Mouse (Mus musculus): ENCODE measurements around the gene Fbln2.

DNA sequence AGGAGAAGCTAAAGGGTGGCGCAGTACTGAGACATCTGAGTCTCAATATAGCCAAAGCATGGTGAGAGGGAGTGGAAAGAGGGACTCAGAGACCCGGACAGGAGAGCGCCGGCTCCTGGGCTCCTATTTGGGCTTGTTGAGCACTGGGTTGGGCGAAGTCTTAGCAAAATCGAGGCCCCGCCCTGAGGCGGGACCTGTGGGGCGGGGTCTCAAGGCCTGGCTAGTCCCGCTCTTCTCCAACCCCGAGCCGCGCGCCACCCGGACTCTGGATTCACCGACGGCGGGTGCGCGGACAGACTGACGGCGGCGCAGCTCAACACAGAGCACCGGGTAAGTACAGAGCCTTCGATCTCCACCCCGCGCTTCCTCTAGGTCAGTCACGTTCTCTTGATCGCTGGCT, 316 bp downstream of the Fbln2 start:
- no peak for TF ChIP-seq CTCF (IDR thresholded peaks at IDR 0.05; ENCODE audit: low read depth)
- no peak for TF ChIP-seq EP300 (IDR thresholded peaks at IDR 0.05; ENCODE audit: low read depth)

Measured in heart, postnatal 0 days (tissue).